Mouse (Mus musculus) bone marrow macrophage, adult 2 months (primary cell): Measurements from ENCODE around the gene Vpreb1.

ENCODE experiments used
- CTCF ChIP-seq: IDR thresholded peaks from 2 replicates; pipeline ENCODE4 v1.5.1; 2012; ENCODE audit warnings: low read depth, mild to moderate bottlenecking, low read length, moderate library complexity
- POLR2A ChIP-seq: IDR thresholded peaks from 2 replicates; pipeline ENCODE4 v1.6.1; 2012; ENCODE audit warnings: mild to moderate bottlenecking, low read depth, low read length, borderline replicate concordance

GRCm38 (mm10) chr16:16879025-16879424, 8.4 kb upstream of the Vpreb1 start:
- no peak for TF ChIP-seq CTCF
- TF ChIP-seq POLR2A, result no peak
